Mouse (Mus musculus) heart, embryonic 10.5 days (tissue): ENCODE measurements around the gene Adtrp. TPM values are rescaled to one million over a fixed set of nuclear protein-coding genes. Genes with fewer than 3 reads are reported as not detected.

Experiments used
- DNase-seq: peaks from one replicate; pipeline ENCODE4 v3.0.0-alpha.2; 2017; ENCODE audit warnings: low spot score
- H3K27ac ChIP-seq: fragments of 300-500 bp; sonication (generic); 2 replicates; pipeline ENCODE4 v1.5.1; 2016; ENCODE audit warnings: mild to moderate bottlenecking
- H3K27me3 ChIP-seq: fragments of 300-500 bp; sonication (generic); 2 replicates; pipeline ENCODE4 v1.6.1; 2016; ENCODE audit warnings: mild to moderate bottlenecking; ENCODE audit not compliant: poor library complexity, insufficient read depth, severe bottlenecking
- H3K36me3 ChIP-seq: fragments of 300-500 bp; sonication (generic); 2 replicates; pipeline ENCODE4 v1.6.1; 2016; ENCODE audit warnings: mild to moderate bottlenecking, moderate library complexity
- H3K4me1 ChIP-seq: fragments of 300-500 bp; sonication (generic); 2 replicates; pipeline ENCODE4 v1.6.1; 2016; ENCODE audit warnings: mild to moderate bottlenecking
- H3K4me3 ChIP-seq: fragments of 300-500 bp; sonication (generic); 2 replicates; pipeline ENCODE4 v1.5.1; 2016; ENCODE audit warnings: mild to moderate bottlenecking, moderate library complexity
- H3K9me3 ChIP-seq: fragments of 300-500 bp; sonication (generic); 2 replicates; pipeline ENCODE4 v1.6.1; 2016; ENCODE audit warnings: mild to moderate bottlenecking, moderate library complexity
- WGBS: fragments of 180-500 bp; shearing (Covaris S2); methylation state at CpG from one replicate; pipeline ENCODE4 v1.1.7; 2016; 5-methylcytosine and 5-hydroxymethylcytosine counted together
- polyA plus RNA-seq: library from polyadenylated mRNA; unstranded; fragments of >200 nt; fragmentation: Nextera tagmentation; extraction: Ambion mirVana; gene quantifications from 2 replicates; pipeline ENCODE4 v1.2.1, GENCODE M21; 2016

Adtrp gene
- polyA plus RNA-seq, 1 experiment from 2014 or later = 0.60 TPM

- DNase-seq = no peak
- 56% methylated on average over 5 of the region's 5 CpGs for WGBS
- Histone ChIP-seq H3K4me3 (no peak overlapping the region), H3K36me3 (no peaks in the 10 kb centered on the region), H3K9me3 (no peaks in the 10 kb centered on the region), H3K27ac (no peak overlapping the region), H3K27me3 (no peaks in the 10 kb centered on the region), H3K4me1 (0 out of 2 replicates have a peak, but pooled peaks cover 3% of the 10 kb centered on the region)
Observed at GRCm38 (mm10) chr13:41865071-41865470, 17.6 kb upstream of the Adtrp start.

DNA sequence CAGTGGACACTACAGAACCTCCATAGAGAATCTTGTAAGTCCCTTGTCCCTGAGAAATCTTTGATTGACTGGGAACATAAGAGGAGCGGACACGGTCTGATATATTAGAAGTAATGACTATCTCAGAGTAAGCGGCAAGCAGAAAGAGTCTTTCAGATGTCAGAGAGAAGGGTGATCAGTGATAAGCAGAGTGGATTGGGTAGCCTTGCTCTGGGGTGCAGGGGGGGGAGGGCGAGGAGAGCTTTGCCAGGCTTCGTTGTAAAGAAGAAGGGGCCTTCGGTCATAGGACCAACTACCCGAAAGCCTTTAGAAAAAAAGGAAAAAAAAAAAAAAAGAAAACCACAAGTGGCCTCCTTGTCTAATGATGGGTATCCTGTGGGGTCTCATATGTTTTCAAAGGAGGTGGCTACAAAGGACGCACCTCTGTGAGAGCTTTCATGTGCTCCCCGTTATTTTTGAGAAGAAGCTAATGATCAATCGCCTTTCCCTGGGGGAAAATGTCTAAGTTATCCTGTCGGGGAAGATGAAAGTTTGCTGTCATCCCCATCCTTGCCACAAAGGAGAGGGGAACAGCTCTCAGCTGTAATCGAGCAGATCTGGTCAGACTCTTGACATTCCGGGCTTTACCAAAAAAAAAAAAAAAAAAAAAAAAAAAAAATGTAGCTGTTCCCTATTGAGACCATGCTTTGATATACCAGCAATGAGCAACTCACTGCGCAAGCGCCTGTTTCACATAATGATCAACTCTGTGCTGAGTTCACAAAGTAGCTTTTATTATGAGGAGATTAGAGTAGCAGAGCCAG lies 13.3 kb upstream of the Adtrp start:
- no peaks in the 10 kb centered on the region for H3K36me3 ChIP-seq
- WGBS = 78% methylated on average over 15 of the region's 15 CpGs
- no peak overlapping the region for H3K27ac ChIP-seq
- H3K27me3 ChIP-seq = no peaks in the 10 kb centered on the region
- no peaks in the 10 kb centered on the region for H3K4me1 ChIP-seq
- no peak for DNase-seq
- no peak overlapping the region for H3K4me3 ChIP-seq
- no peaks in the 10 kb centered on the region for H3K9me3 ChIP-seq

DNA sequence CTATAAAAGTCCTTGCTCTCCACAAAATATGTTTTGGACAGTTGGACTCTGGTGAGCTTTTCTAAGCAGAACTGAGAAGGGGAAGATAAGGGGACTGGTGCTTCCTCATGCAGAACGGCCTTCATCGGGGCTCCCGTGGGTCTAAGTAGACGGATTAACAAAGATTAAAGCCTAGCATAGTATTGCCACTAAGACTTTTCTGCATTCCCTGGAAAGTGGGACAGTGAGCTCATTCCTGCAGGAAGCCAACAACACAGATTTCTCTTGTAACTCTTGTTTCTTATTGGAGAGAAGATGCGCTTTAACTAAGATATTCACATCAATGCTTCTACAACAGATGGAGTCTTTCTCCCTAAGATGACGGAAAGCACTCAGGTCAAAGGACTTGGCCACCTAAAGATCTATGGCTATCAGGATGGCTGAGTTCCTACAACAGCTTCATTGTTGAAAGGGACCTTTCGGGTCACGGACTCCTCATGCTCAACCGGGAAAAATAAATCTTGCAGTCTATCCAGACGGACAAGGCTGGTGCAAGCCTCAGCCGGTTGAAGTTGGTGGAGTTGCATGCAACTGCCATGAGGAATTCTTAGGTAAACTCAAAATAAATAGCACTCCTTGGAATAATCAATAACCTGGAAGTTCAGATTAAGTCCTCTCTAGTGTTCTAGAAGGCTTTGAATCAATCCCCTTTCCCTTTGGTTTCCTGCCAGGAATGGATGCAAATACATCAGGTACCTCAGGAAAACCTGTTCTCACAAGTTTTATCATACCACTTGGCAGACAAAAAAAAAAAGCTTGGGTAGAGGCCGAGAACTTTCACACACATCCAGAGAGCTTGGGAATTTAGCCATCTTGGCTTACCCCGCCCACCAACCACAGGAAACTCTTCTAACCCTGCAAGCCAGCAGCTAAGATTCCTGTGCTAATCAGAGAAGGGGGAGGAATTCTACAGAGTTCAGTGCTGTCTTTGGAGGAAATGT lies 8.0 kb upstream of the Adtrp start:
- Histone ChIP-seq H3K9me3 (no peaks in the 10 kb centered on the region), H3K27me3 (no peaks in the 10 kb centered on the region), H3K4me1 (no peaks in the 10 kb centered on the region), H3K4me3 (no peak overlapping the region), H3K27ac (no peak overlapping the region), H3K36me3 (no peaks in the 10 kb centered on the region)
- 83% methylated on average over 13 of the region's 13 CpGs for WGBS
- no peak for DNase-seq

- Histone ChIP-seq H3K9me3 (no peaks in the 10 kb centered on the region), H3K27me3 (no peaks in the 10 kb centered on the region), H3K36me3 (no peaks in the 10 kb centered on the region), H3K4me1 (peaks cover 3% of the 10 kb centered on the region; the same call in 1 of the 2 replicates), H3K27ac (no peak overlapping the region), H3K4me3 (no peak overlapping the region)
- WGBS = 70% methylated on average over 3 of the region's 3 CpGs
- no peak for DNase-seq
Observed at GRCm38 (mm10) chr13:41850727-41851378, 3.4 kb upstream of the Adtrp start.

- DNase-seq = no peak
- WGBS = 75% methylated on average over 5 of the region's 5 CpGs
- H3K9me3 ChIP-seq = no peaks in the 10 kb centered on the region
- H3K27ac ChIP-seq = no peak overlapping the region
- peaks cover 3% of the 10 kb centered on the region; the same call in 1 of the 2 replicates for H3K4me1 ChIP-seq
- no peaks in the 10 kb centered on the region for H3K27me3 ChIP-seq
- no peak overlapping the region for H3K4me3 ChIP-seq
- no peaks in the 10 kb centered on the region for H3K36me3 ChIP-seq
Observed at GRCm38 (mm10) chr13:41846516-41846915, 968 bp downstream of the Adtrp start.

- Histone ChIP-seq H3K27me3 (no peaks in the 10 kb centered on the region), H3K9me3 (no peaks in the 10 kb centered on the region), H3K4me3 (no peak overlapping the region), H3K36me3 (no peaks in the 10 kb centered on the region), H3K27ac (no peak overlapping the region), H3K4me1 (peaks cover 3% of the 10 kb centered on the region; the same call in 1 of the 2 replicates)
- DNase-seq = no peak
- 66% methylated on average over 5 of the region's 5 CpGs for WGBS
Observed at GRCm38 (mm10) chr13:41845013-41845412, 2.5 kb downstream of the Adtrp start.

GRCm38 (mm10) chr13:41844071-41844470 lies 3.4 kb downstream of the Adtrp start:
- 82% methylated on average over 4 of the region's 4 CpGs for WGBS
- DNase-seq = no peak
- no peaks in the 10 kb centered on the region for H3K36me3 ChIP-seq
- no peak overlapping the region for H3K4me3 ChIP-seq
- H3K27ac ChIP-seq = no peak overlapping the region
- no peaks in the 10 kb centered on the region for H3K27me3 ChIP-seq
- H3K9me3 ChIP-seq = no peaks in the 10 kb centered on the region
- H3K4me1 ChIP-seq = peaks cover 3% of the 10 kb centered on the region; the same call in 1 of the 2 replicates

GRCm38 (mm10) chr13:41833614-41834139 lies 13.8 kb downstream of the Adtrp start:
- Histone ChIP-seq H3K9me3 (no peaks in the 10 kb centered on the region), H3K27me3 (no peaks in the 10 kb centered on the region), H3K4me3 (no peak overlapping the region), H3K4me1 (no peaks in the 10 kb centered on the region), H3K36me3 (no peaks in the 10 kb centered on the region), H3K27ac (no peak overlapping the region)
- WGBS = 84% methylated on average over 8 of the region's 8 CpGs
- DNase-seq = no peak

DNA sequence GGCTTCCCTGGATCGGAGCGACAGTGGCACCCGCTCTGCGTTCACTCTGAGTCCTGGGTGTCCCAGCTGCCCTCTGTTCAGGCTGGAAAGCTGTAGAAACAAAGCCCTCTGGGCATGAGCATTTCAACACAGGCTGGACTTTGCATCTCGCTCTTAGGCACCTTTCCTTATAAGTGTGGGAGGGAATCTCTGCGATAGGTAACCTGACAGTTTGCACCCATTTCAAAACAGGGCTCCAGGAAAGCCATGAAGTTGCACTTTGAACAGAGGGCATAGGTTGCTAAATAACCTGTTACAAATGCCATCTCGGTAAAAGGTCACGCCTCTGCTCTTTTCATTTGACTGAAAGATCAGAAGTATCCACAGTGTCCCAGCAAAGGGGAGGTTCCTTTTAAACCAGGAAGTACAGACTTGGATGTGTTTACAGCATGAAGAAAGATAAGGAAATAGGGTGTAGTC lies 19.2 kb downstream of the Adtrp start:
- 84% methylated on average over 8 of the region's 8 CpGs for WGBS
- no peak overlapping the region for H3K4me3 ChIP-seq
- no peaks in the 10 kb centered on the region for H3K27me3 ChIP-seq
- H3K4me1 ChIP-seq = peaks cover 11% of the 10 kb centered on the region
- H3K27ac ChIP-seq = no peak overlapping the region
- no peaks in the 10 kb centered on the region for H3K9me3 ChIP-seq
- DNase-seq = no peak
- no peaks in the 10 kb centered on the region for H3K36me3 ChIP-seq

DNA sequence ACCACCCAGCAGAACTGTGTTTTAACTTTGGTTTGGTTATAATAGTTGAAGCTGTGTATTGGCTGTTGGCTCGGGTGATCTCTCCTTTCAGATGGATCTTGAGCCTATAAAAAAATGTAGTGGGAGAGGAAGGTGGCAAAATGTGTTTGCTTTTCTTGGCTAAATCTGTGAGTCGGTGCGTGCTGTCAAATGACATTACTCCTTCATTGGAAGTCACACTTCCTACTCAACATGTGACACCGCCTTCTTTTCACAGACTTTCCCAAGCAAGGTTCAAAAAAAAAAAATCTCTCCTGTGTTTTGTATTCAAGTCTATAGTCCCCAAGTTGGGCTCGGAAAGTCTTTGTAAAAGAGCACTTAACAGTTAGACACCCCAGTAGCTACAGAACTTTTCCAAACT lies 19.9 kb downstream of the Adtrp start:
- H3K36me3 ChIP-seq = no peaks in the 10 kb centered on the region
- 84% methylated on average over 5 of the region's 5 CpGs for WGBS

DNA sequence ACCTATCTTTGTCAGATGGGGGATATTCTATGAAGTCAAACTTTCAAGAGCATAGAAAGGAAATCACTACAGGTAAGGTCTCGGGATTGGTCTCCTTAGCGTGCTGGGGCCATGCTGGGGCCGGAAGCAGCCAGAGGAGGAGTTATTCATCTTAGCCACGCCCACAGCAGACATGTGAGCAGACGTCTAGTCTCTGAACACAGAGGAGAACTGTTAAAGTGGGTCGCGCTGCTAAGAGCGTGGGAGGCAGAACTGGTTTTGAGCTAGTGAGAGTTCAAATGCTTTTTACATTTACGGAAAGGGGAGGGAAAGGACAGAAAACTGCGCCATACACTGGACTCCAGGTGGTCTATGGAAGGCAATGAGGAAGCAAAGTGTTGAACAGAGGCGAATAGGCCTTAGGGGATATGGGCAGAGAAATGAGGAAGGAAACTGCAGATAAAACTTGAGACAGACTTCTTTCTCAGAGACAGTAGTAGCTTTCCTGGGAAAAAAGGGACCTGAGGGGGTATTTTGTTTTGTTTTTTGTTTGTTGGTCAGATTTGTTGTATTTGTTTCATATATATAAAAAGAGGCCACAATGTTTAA lies 22.0 kb downstream of the Adtrp start:
- WGBS = 73% methylated on average over 11 of the region's 11 CpGs
- H3K27me3 ChIP-seq = no peaks in the 10 kb centered on the region
- H3K27ac ChIP-seq = no peak overlapping the region
- no peaks in the 10 kb centered on the region for H3K36me3 ChIP-seq
- no peak overlapping the region for H3K4me3 ChIP-seq
- DNase-seq = no peak
- H3K9me3 ChIP-seq = no peaks in the 10 kb centered on the region
- H3K4me1 ChIP-seq = peaks cover 20% of the 10 kb centered on the region

More for the DNA sequence above, 19.9 kb downstream of the Adtrp start:
- Histone ChIP-seq H3K4me1 (peaks cover 15% of the 10 kb centered on the region), H3K27me3 (no peaks in the 10 kb centered on the region), H3K9me3 (no peaks in the 10 kb centered on the region), H3K27ac (no peak overlapping the region), H3K4me3 (no peak overlapping the region)
- DNase-seq = no peak

DNA sequence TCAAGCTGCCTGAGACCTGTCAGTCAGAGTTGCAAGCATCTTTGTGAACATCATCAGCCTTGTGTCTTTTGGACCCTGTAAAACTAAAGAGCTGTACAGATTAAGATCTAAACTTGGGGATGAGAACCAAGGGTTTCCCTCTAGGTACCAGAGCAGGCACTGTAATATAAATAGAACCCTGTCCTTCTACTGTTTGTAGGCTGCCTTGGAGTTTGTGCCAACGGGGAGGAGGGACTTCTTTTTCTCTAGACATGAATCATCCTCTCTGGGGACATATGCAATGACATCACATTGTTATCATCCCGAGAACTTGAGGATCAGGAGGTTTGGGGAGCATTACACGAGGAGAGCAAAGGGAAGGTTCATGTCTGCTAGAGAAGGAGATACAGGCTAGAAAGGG lies 24.4 kb downstream of the Adtrp start:
- Histone ChIP-seq H3K36me3 (no peaks in the 10 kb centered on the region), H3K4me3 (no peak overlapping the region), H3K4me1 (peaks cover 16% of the 10 kb centered on the region; the same call in 1 of the 2 replicates), H3K27me3 (no peaks in the 10 kb centered on the region), H3K9me3 (no peaks in the 10 kb centered on the region), H3K27ac (no peak overlapping the region)
- WGBS = 63% methylated on average over 3 of the region's 3 CpGs
- DNase-seq = no peak
